Mouse (Mus musculus): ENCODE measurements around the gene Dgkb. TPM values are rescaled to one million over a fixed set of nuclear protein-coding genes. Genes with fewer than 3 reads are reported as not detected.

The Dgkb gene
- total and polyA plus RNA-seq, 3 experiments, result not detected

DNA sequence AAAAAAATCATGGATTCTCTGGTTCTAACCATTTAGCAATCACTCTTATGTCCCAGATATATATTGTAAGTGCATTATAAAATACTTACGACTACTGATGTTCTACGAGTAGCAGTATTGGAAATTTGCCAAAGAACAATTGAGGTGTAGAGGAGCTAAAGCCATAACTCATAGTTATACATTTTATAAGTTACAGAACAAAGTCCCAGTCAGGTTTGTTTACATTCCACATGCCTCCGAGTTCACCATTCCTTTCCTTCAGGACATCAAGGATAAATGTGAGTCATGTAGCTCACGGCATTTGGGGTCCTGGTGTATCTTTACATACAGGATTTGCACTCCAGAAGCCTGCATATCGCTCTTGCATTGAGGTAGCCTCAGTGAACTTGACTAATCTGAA is 570.7 kb downstream of the Dgkb start:
- no peak for TF ChIP-seq SIN3A (IDR thresholded peaks at IDR 0.05; ENCODE audit: low read length)
- no peak for TF ChIP-seq USF2 (conservative IDR thresholded peaks at IDR 0.05; ENCODE audit: low read depth, low read length)
- TF ChIP-seq ZMIZ1 (IDR thresholded peaks at IDR 0.05; ENCODE audit: low read depth, low read length), result no peak
- TF ChIP-seq MAX (IDR thresholded peaks at IDR 0.05; ENCODE audit: low read length), result no peak
- TF ChIP-seq ZNF384 (IDR thresholded peaks at IDR 0.05; ENCODE audit: low read depth, low read length), result no peak
- TF ChIP-seq ZC3H11A (IDR thresholded peaks at IDR 0.05; ENCODE audit: low read depth, low read length), result no peak
- no peak for TF ChIP-seq HCFC1 (IDR thresholded peaks at IDR 0.05; ENCODE audit: low read depth, low read length)
- no peak for TF ChIP-seq KAT2A (IDR thresholded peaks at IDR 0.05; ENCODE audit: insufficient replicate concordance, low read length)
- no peak for TF ChIP-seq E2F4 (IDR thresholded peaks at IDR 0.05; ENCODE audit: insufficient replicate concordance, low read depth, low read length)
- TF ChIP-seq CHD2 (IDR thresholded peaks at IDR 0.05; ENCODE audit: low read length), result no peak
- in situ Hi-C loops (cut with MboI; ENCODE audit: low pct_ligation_motif_present, low pct_unique_long_range_greater_than_20kb, low sequenced_read_pairs), result no loop called here
- H3K4me3 ChIP-seq (replicated peaks in 1 of 3; ENCODE audit: low read depth in 2 of 3, low read length in 2 of 3, poor library complexity in 1 of 3), result no peak overlapping the region

DNA sequence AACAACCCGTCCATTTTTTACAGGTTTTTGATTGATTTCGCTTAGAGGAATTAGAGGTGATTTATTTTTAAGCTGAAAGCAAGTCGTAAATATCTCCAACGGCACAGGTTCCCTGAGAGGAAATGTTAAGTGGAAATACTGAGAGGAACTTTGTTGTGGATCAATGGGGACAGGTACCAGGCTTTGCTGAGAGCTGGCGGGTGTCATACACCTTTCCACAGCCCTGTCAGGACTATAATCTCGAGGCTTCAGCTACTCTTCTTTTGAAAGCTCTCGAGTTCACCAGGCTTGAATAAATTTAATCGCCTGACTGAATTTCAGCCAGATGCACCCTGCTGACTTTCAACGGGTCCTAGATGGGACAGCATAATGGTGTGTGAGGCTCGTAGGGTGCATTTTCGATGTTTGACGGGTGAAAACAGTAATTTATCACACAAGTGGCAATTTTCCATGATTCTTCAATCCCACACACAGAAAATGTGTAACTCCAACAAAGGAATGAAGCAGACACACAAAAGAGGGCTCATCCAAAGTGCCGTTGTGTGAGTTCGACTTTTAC is 580.3 kb downstream of the Dgkb start:
- no peaks in the 10 kb centered on the region for H3K36me3 ChIP-seq (replicated peaks in 1 of 2; ENCODE audit: control insufficient read depth in 1 of 2, insufficient read depth in 1 of 2, low read length in 1 of 2)
- H3K4me2 ChIP-seq (ENCODE audit: insufficient read depth, low read depth, poor library complexity, severe bottlenecking), result no peak overlapping the region
- no peak overlapping the region for H3K4me3 ChIP-seq (replicated peaks in 1 of 3; ENCODE audit: low read depth in 2 of 3, low read length in 2 of 3, poor library complexity in 1 of 3)
- dilution Hi-C loops (cut with MboI; ENCODE audit: extremely low pct_ligation_motif_present, extremely low pct_unique_long_range_greater_than_20kb, low sequenced_read_pairs) (no loop called here), in situ Hi-C loops (cut with MboI; ENCODE audit: low pct_ligation_motif_present, low pct_unique_long_range_greater_than_20kb, low sequenced_read_pairs) (no loop called here)
- H3K9ac ChIP-seq (ENCODE audit: insufficient read depth, low read depth), result no peak overlapping the region
- no peak for DNase-seq (ENCODE audit: extremely low read depth)
- H3K4me1 ChIP-seq (ENCODE audit: control insufficient read depth in 1 of 2, insufficient read depth in 2 of 2), result no peaks in the 10 kb centered on the region
- no peak overlapping the region for H3K27ac ChIP-seq (ENCODE audit: insufficient read depth, low read depth)
- no peaks in the 10 kb centered on the region for H3K9me3 ChIP-seq (replicated peaks; ENCODE audit: low read length)
- no peaks in the 10 kb centered on the region for H3K27me3 ChIP-seq (replicated peaks)
- no peak for TF ChIP-seq ZNF384 (IDR thresholded peaks at IDR 0.05; ENCODE audit: low read depth, low read length)
- no peak for TF ChIP-seq RAD21 (IDR thresholded peaks at IDR 0.05; ENCODE audit: low read depth, low read length)
- H3K79me2 ChIP-seq (replicated peaks; ENCODE audit: control insufficient read depth, extremely low read depth, insufficient read depth, poor library complexity, severe bottlenecking), result no peaks in the 10 kb centered on the region

More for the DNA sequence above, 570.7 kb downstream of the Dgkb start:
- Histone ChIP-seq H3K36me3 (replicated peaks in 1 of 2; ENCODE audit: control insufficient read depth in 1 of 2, insufficient read depth in 1 of 2, low read length in 1 of 2) (no peaks in the 10 kb centered on the region), H3K4me1 (ENCODE audit: control insufficient read depth in 1 of 2, insufficient read depth in 2 of 2) (no peaks in the 10 kb centered on the region), H3K9ac (ENCODE audit: insufficient read depth, low read depth) (no peak overlapping the region), H3K27ac (ENCODE audit: insufficient read depth, low read depth) (no peak overlapping the region), H3K9me3 (replicated peaks; ENCODE audit: low read length) (no peaks in the 10 kb centered on the region), H3K27me3 (replicated peaks) (no peaks in the 10 kb centered on the region), H3K79me2 (replicated peaks; ENCODE audit: control insufficient read depth, extremely low read depth, insufficient read depth, poor library complexity, severe bottlenecking) (no peaks in the 10 kb centered on the region), H3K4me2 (ENCODE audit: insufficient read depth, low read depth, poor library complexity, severe bottlenecking) (no peak overlapping the region)
- dilution Hi-C loops (cut with MboI; ENCODE audit: extremely low pct_ligation_motif_present, extremely low pct_unique_long_range_greater_than_20kb, low sequenced_read_pairs), result no loop called here
- no peak for DNase-seq (ENCODE audit: extremely low read depth)

DNA sequence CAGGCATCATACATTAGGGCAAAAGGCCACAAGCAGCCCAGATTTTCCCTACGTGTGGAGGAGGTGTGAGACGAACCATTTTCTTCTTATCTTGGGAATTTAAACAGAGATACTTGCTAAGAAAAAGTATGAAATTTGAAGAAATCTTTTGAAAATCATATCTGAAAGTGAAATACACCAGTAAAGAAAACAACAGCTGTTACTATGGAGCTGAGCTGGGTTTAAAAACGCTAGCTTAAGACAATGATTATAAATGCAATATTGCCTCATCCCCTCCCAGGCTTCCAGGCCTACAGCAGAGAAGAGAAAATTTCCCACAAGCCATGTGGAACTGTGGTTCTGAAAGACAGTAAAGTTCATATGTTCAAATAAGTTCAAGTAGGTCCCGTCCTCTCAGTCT is 582.6 kb downstream of the Dgkb start:
- no peak overlapping the region for H3K9ac ChIP-seq (ENCODE audit: insufficient read depth, low read depth)
- dilution Hi-C loops (cut with MboI; ENCODE audit: extremely low pct_ligation_motif_present, extremely low pct_unique_long_range_greater_than_20kb, low sequenced_read_pairs), result no loop called here
- in situ Hi-C loops (cut with MboI; ENCODE audit: low pct_ligation_motif_present, low pct_unique_long_range_greater_than_20kb, low sequenced_read_pairs), result no loop called here

More for the DNA sequence above, 582.6 kb downstream of the Dgkb start:
- no peak overlapping the region for H3K27ac ChIP-seq (ENCODE audit: insufficient read depth, low read depth)
- H3K9me3 ChIP-seq (replicated peaks; ENCODE audit: low read length), result no peaks in the 10 kb centered on the region
- no peaks in the 10 kb centered on the region for H3K27me3 ChIP-seq (replicated peaks)
- no peak overlapping the region for H3K4me3 ChIP-seq (replicated peaks in 1 of 3; ENCODE audit: low read depth in 2 of 3, low read length in 2 of 3, poor library complexity in 1 of 3)
- no peaks in the 10 kb centered on the region for H3K79me2 ChIP-seq (replicated peaks; ENCODE audit: control insufficient read depth, extremely low read depth, insufficient read depth, poor library complexity, severe bottlenecking)
- no peak for DNase-seq (ENCODE audit: extremely low read depth)
- TF ChIP-seq IRF4 (IDR thresholded peaks at IDR 0.05; ENCODE audit: low read depth, low read length), result no peak
- no peak for TF ChIP-seq ZMIZ1 (IDR thresholded peaks at IDR 0.05; ENCODE audit: low read depth, low read length)
- no peak for TF ChIP-seq MEF2A (IDR thresholded peaks at IDR 0.05; ENCODE audit: borderline replicate concordance, low read depth, low read length)
- no peak for TF ChIP-seq ZC3H11A (IDR thresholded peaks at IDR 0.05; ENCODE audit: low read depth, low read length)
- no peak for TF ChIP-seq E2F4 (IDR thresholded peaks at IDR 0.05; ENCODE audit: insufficient replicate concordance, low read depth, low read length)
- no peak for TF ChIP-seq KAT2A (IDR thresholded peaks at IDR 0.05; ENCODE audit: insufficient replicate concordance, low read length)
- TF ChIP-seq MXI1 (IDR thresholded peaks at IDR 0.05; ENCODE audit: low read depth, low read length), result no peak
- TF ChIP-seq RCOR1 (conservative IDR thresholded peaks at IDR 0.05; ENCODE audit: low read depth, low read length), result no peak
- TF ChIP-seq BHLHE40 (IDR thresholded peaks at IDR 0.05; ENCODE audit: low read depth, low read length), result no peak
- TF ChIP-seq ELF1 (IDR thresholded peaks at IDR 0.05; ENCODE audit: low read depth, low read length), result no peak
- no peak for TF ChIP-seq POLR2AphosphoS2 (IDR thresholded peaks at IDR 0.05; ENCODE audit: low read depth, low read length)
- no peak for TF ChIP-seq MAZ (IDR thresholded peaks at IDR 0.05; ENCODE audit: low read depth, low read length)
- TF ChIP-seq ETS1 (conservative IDR thresholded peaks at IDR 0.05; ENCODE audit: low read depth, low read length), result no peak
- TF ChIP-seq SMC3 (IDR thresholded peaks at IDR 0.05; ENCODE audit: low read depth, low read length), result no peak
- TF ChIP-seq ZNF384 (IDR thresholded peaks at IDR 0.05; ENCODE audit: low read depth, low read length), result no peak
- no peak for TF ChIP-seq NELFE (IDR thresholded peaks at IDR 0.05; ENCODE audit: low read depth, low read length)
- no peak for TF ChIP-seq MAFK (IDR thresholded peaks at IDR 0.05; ENCODE audit: insufficient replicate concordance, low read length)
- TF ChIP-seq POLR2A (IDR thresholded peaks at IDR 0.05; ENCODE audit: low read depth, low read length), result no peak
- TF ChIP-seq JUND (conservative IDR thresholded peaks at IDR 0.05; ENCODE audit: low read depth, low read length), result no peak
- H3K36me3 ChIP-seq (replicated peaks in 1 of 2; ENCODE audit: control insufficient read depth in 1 of 2, insufficient read depth in 1 of 2, low read length in 1 of 2), result no peaks in the 10 kb centered on the region
- no peaks in the 10 kb centered on the region for H3K4me1 ChIP-seq (ENCODE audit: control insufficient read depth in 1 of 2, insufficient read depth in 2 of 2)
- H3K4me2 ChIP-seq (ENCODE audit: insufficient read depth, low read depth, poor library complexity, severe bottlenecking), result no peak overlapping the region
